In genomic region chr2:20339919-20340318, GRCm38 (mm10) we compare ENCODE assay signal across 9 mouse cellular contexts.
DNase-seq lines count a peak whose midpoint lies in the region; ATAC-seq lines count a peak whose summit lies in the region.
"Had no signal": no experiment of that assay in that cellular context is flagged by ENCODE, and none has a peak within 500 bp of the region (broad histone marks: within the 10 kb centered on the region; RNA-seq: fewer than 3 reads in every experiment).

No protein-coding gene starts in this region.

- H3K27ac ChIP-seq in intestine, embryonic 16.5 days (ENCODE audit: low read length): no peak overlapping the region
- H3K27ac ChIP-seq: macrophage had no signal

- WGBS in intestine, embryonic 16.5 days: 16% methylated on average over 12 of the region's 12 CpGs

- peak overlapping the region; percentile 35 for H3K4me3 ChIP-seq in intestine, embryonic 16.5 days (ENCODE audit: low read length)

- H3K36me3 ChIP-seq in intestine, embryonic 16.5 days (ENCODE audit: control insufficient read depth, insufficient read depth, low read length): no peaks in the 10 kb centered on the region

- peak; percentile 24 for DNase-seq in ES-CJ7 (ENCODE audit: low read depth, low spot score)
- DNase-seq in embryo, embryonic 10.5 days (ENCODE audit: low spot score): peak; percentile 14
- DNase-seq in lung, postnatal 10 days: peak; percentile 18
- DNase-seq in testis, postnatal 14 days (ENCODE audit: low spot score): no peak
- DNase-seq in spleen, postnatal 10 days (ENCODE audit: low spot score in 2 of 2): no peak
- DNase-seq in cerebellum, adult 11 months: no peak
- no peak for DNase-seq in adrenal gland, postnatal 25 days

- H3K9ac ChIP-seq in intestine, embryonic 16.5 days (ENCODE audit: low read depth, low read length): no peak overlapping the region; the same call in 1 of the 2 replicates

- peak; percentile 97 for ATAC-seq in intestine, embryonic 16.5 days

- H3K4me2 ChIP-seq in intestine, embryonic 16.5 days (ENCODE audit: low read depth, low read length): peak overlapping the region; percentile 43

- H3K9me3 ChIP-seq in intestine, embryonic 16.5 days (ENCODE audit: control insufficient read depth, low read length): no peaks in the 10 kb centered on the region

- peaks cover 3% of the 10 kb centered on the region; the same call in 1 of the 2 replicates for H3K4me1 ChIP-seq in intestine, embryonic 16.5 days (ENCODE audit: control insufficient read depth, insufficient read depth, low read length)

- no peaks in the 10 kb centered on the region for H3K27me3 ChIP-seq in intestine, embryonic 16.5 days (replicated peaks; ENCODE audit: control insufficient read depth, insufficient read depth, low read length)

Comparison
In these comparisons a context has a peak if more than half of its experiments do, and no peak if none do; other contexts are left out.
1. DNase-seq: peak in ES-CJ7 (single experiment), embryo, embryonic 10.5 days (single experiment) and lung, postnatal 10 days (single experiment); none in testis, postnatal 14 days (single experiment), spleen, postnatal 10 days (0 of 2), cerebellum, adult 11 months (single experiment) and adrenal gland, postnatal 25 days (single experiment).